Mouse (Mus musculus): ENCODE measurements around the gene Taok1.
"Not testable (repeated sequence)": the region's sequence is repeated elsewhere in the genome, so short reads cannot be mapped to it uniquely, and the experiment has no call there.

The Taok1 gene

GRCm38 (mm10) chr11:77545261-77545660 is 62.4 kb downstream of the Taok1 start:
- DNase-seq, result no peak

GRCm38 (mm10) chr11:77532202-77532846 is 75.3 kb downstream of the Taok1 start:
- DNase-seq, result no peak

- DNase-seq, result no peak
Observed at GRCm38 (mm10) chr11:77530862-77531261, 76.8 kb downstream of the Taok1 start.

- no peak for DNase-seq
Observed at GRCm38 (mm10) chr11:77529644-77530043, 78.0 kb downstream of the Taok1 start.

GRCm38 (mm10) chr11:77528420-77528819 is 79.2 kb downstream of the Taok1 start:
- not testable (repeated sequence) for DNase-seq

GRCm38 (mm10) chr11:77525804-77526486 is 81.7 kb downstream of the Taok1 start:
- no peak for DNase-seq

GRCm38 (mm10) chr11:77520601-77521529 is 86.8 kb downstream of the Taok1 start:
- peak; percentile 51 for DNase-seq

GRCm38 (mm10) chr11:77519043-77519442 is 88.6 kb downstream of the Taok1 start, which contains the start of gene Gm10392:
Gm10392 (minus strand) TSS chr11:77519198.
- DNase-seq, result no peak

GRCm38 (mm10) chr11:77518051-77518798 is 89.4 kb downstream of the Taok1 start:
- DNase-seq, result no peak

GRCm38 (mm10) chr11:77516553-77517425 is 90.8 kb downstream of the Taok1 start:
- no peak for DNase-seq

- no peak for DNase-seq
Observed at GRCm38 (mm10) chr11:77515637-77516552, 91.7 kb downstream of the Taok1 start, which contains the start of gene Trp53i13. Trp53i13 (minus strand) TSS chr11:77515980.

- peak; percentile 90 for DNase-seq
Observed at GRCm38 (mm10) chr11:77514832-77515636, 92.6 kb downstream of the Taok1 start, which contains the start of gene Abhd15. Abhd15 (plus strand) TSS chr11:77515121.

- no peak for DNase-seq
Observed at GRCm38 (mm10) chr11:77514281-77514831, 93.3 kb downstream of the Taok1 start.

- DNase-seq, result peak; percentile 60
Observed at GRCm38 (mm10) chr11:77513811-77514170, 93.8 kb downstream of the Taok1 start.

GRCm38 (mm10) chr11:77512891-77513810 is 94.5 kb downstream of the Taok1 start:
- peak; percentile 94 for DNase-seq

GRCm38 (mm10) chr11:77511336-77511735 is 96.3 kb downstream of the Taok1 start:
- no peak for DNase-seq

GRCm38 (mm10) chr11:77508068-77509021 is 99.3 kb downstream of the Taok1 start:
- peak; percentile 91 for DNase-seq
